Mouse (Mus musculus): ENCODE measurements around the gene Desi2. TPM values are rescaled to one million over a fixed set of nuclear protein-coding genes. Genes with fewer than 3 reads are reported as not detected.
A peak's percentile ranks its signal among the peaks of the same experiment; 100 is the strongest.
"Not testable (repeated sequence)": the region's sequence is repeated elsewhere in the genome, so short reads cannot be mapped to it uniquely, and the experiment has no call there.

The Desi2 gene
- total RNA-seq, 4 experiments from 2014 or later: 33.8 to 42.0 (median 34.6) TPM

DNA sequence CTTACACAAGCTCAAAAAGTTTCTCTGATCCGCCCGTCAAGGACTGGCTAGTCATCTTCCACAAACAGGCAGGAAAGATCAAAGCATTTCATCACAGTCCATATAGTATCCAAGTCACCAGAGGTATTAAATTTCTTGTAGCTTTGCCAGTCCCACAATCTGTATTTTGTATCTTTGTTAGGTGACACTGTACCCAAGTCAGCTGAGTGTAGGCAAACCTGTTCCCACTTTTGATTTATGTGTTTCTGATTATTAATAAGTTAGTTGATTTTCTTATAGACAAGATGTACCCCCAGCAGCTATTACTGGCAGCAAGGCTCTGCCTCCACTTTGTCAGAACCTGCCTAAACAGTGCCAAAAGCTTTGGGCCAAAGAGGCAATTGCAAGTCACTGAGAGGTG, 71.6 kb downstream of the Desi2 start:
- no peak for DNase-seq (ENCODE audit: low spot score in 2 of 2)

DNA sequence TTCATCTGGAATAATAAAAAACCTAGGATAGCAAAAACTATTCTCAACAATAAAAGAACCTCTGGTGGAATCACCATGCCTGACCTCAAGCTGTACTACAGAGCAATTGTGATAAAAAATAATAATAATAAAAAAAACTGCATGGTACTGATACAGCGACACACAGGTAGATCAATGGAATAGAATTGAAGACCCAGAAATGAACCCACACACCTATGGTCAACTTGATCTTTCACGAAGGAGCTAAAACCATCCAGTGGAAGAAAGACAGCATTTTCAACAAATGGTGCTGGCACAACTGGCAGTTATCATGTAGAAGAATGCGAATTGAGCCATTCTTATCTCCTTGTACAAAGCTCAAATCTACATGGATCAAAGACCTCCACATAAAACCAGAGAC, 78.2 kb downstream of the Desi2 start:
- not testable (repeated sequence) for DNase-seq (ENCODE audit: low spot score in 2 of 2)

DNA sequence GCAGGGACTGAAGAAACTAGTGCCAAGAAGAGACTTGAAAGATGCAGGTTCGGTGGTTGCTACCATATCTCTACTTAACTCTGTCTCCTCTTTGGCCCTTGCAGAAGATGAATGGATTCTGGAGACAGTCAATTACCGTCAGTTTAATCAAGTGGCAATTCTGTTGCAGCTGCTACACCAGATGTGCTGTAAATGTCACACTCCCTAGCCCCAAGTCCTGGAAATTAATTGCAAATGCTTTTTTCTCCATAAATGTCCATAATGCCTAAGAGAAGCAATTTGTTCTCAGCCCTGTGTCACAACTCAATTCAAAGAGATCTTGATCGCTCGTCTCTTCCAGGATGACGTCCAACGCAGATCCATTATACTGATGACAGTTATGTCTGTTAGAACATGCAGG, 83.4 kb downstream of the Desi2 start:
- no peak for DNase-seq (ENCODE audit: low spot score in 2 of 2)

DNA sequence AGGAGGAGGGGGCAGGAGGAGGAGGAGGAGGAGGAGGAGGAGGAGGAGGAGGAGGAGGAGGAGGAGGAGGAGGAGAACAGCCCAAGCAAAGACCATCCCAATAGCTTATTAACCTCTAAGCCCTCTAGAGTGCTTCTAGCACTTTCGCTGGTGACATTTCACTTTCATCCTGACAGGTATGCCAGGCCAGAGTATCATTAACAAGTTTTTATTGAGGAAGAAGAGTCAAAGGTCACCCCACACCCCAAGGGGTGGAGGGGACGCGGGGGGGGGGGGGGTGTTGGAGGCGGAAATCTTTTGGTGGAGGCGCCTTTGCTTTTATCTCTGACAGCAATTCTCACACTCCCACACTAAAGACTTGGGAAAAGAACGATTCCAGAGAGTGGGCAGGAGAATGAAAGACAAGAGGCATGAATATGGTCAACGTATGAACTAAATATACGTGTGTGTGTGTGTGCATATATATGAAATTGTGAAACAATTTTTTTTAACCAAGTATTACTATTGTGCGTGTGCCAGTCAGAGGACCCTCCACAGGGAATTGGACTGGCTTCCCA, 88.0 kb downstream of the Desi2 start:
- DNase-seq (ENCODE audit: low spot score in 2 of 2): no peak

DNA sequence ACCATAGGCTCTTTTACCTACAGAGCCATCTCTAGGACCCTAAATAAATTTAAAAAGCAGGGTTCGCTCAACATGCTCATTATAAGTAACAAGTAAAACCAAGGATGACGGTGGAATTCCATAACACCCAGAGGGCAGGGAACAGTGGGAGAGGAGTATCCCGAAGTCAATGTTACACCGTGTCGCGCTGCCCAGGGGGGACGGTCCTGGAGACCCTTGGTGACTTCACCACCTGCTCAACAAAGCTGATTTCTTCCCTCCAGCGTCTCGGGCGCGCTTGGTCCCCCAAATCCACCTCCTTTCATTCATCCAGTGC, 88.5 kb downstream of the Desi2 start:
- DNase-seq (ENCODE audit: low spot score in 2 of 2): no peak

DNA sequence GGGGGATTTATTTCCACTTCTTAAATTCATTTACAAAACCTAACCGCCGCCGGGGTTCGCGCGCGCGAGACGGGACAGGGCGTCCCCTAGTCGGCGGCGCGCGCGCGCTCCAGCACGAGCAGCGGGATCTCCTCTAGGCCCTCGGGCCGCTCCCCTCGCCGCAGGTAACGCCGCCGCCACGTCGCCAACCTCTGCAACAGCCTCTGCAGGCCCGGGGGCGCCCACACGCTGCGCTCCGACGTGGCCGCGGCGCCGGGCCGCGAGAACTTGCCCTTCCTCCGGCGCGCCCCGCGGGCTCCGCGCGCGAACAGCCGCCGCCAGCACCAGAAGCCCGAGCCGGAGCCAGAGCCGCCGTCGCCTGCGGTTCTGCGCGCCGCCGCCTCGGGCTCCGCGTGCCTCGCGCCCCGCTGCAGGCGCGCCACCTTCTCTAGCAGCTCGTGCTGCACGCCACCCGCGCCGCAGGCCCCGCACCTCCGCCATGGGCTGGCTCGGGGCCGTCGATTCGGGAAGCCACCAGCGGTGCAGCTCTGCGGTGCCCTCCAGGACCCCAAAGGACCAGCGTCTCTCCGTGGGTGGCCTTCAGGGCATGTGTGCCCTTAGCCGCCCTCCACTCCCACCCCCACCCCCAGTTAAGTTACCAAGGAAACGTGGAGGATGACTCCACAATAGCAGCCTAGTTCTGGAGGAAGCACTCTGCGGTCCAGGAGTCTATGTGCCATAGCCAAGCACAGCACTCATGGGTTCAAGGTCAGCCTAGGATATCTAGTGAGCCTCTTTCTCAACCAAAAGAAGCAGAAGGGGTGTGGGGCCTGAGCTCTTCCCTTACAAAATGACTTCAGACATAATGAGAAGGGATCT, 89.1 kb downstream of the Desi2 start:
- DNase-seq (ENCODE audit: low spot score in 2 of 2): peak in 1 of 2 experiments; percentile 8

DNA sequence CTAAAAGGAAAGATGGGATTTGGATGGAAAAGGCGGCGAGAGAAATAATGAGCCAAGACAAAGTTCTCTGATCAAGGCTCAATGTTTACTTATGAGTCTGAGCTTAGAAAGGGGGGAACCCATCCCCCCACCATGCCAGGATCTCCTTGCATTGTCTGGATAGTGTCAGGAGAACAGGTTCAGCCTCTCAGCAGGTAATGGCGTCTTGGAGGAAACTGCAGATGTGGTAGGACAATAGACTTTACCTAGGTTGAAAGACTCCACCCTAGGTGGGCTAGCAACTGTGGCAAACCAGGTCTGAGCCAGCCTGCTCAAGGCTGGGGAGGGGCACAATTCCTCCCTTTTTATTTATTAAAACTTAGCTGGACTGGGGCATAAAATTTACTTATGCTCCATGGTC, 96.1 kb downstream of the Desi2 start:
- DNase-seq (ENCODE audit: low spot score in 2 of 2): not testable (repeated sequence)

DNA sequence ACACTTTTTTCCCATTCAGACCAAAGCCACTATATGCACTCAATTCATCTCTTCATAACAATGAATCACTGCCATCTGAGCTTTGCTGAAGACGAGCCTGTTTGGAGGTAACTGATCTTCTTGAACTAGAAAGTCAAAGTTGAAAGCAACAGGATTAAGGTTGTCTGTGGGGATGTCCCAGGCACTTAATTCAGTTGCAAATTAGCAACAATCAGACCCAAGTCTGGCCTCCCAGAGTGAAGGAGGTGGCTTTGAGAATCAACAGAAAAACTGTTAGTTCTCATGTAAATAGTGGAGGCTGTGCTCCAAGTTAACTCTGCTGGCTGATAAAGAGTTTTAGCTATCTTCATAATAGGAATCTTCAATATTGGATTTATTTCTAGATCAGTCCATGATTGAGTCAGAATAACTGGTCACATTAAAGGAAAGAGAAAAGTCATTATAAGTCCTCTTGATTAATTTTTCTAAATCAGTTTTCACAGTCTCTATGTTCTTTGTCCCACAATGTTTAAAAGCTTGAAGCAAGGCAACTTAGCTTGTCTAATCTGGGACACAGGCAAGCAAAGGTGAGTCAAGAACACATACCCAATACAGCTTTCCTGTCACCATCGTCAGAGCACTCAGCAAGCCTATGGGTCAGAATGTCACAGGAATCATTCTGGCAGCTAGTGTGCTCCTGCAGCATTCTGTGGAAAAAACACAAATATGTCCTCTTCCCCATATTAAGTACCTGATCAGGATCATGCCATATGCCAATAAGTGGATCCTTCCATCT, 96.9 kb downstream of the Desi2 start:
- no peak for DNase-seq (ENCODE audit: low spot score in 2 of 2)

DNA sequence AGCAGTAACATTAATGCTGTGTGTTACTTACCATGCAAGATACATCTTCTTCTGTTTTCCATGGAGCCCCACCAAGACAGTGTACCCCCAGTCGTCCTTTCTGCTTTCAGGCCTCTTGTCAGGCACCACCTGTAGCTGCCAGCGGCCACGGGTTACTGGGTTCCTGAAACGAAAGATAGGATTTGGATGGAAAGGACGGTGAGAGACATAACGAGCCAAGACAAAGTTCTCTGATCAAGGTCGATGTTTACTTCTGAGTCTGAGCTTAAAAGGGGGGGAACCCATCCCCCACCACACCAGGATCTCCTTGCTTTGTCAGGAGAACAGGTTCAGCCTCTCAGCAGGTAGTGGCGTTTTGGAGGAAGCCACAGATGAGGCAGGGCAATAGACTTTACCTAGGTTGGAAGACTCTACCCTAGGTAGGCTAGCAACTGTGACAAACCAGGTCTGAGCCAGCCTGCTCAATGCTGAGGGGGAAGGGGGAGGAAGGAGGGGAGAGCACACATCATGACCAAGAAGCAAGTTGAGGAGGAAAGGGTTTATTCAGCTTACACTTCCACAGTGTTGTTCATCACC, 100.5 kb downstream of the Desi2 start:
- no peak for DNase-seq (ENCODE audit: low spot score in 2 of 2)

DNA sequence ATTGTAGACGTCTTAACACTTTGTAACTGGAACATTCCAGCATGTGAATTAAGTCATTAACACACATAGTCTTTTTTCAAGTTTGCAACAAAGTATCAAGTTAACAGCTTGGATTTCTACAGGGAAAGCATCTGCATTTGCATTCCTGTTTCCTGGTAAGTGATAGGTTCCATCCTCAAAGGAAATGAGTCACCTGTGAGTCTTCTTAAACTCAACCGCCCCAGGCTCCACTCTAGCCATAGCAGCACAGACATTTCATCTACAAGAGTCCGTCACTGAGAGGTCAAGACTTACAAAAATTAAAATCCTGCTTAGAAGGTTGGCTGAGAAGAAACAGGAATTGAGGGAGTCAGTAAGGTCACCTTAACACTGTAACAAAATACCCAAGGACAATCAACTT, 104.5 kb downstream of the Desi2 start:
- DNase-seq (ENCODE audit: low spot score in 2 of 2): no peak

DNA sequence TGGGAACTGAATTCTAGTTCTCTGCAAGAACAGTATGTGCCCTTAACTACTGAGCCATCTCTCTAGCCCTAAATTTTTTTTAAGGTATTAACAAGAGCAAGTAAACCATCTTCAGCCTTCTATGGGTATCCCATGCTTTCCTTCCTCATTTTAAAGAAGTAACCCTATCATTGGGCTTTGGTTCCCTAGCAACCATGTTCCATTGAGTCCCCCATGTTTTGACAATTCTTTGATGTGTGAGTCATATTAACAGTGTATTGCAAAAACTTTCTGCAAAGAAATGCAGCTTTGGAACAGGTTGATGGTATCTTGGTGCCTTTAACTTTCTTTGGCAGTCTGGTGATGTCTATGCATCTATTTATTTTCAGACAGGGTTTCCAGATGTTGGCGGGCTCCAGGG, 106.8 kb downstream of the Desi2 start:
- DNase-seq (ENCODE audit: low spot score in 2 of 2): no peak

DNA sequence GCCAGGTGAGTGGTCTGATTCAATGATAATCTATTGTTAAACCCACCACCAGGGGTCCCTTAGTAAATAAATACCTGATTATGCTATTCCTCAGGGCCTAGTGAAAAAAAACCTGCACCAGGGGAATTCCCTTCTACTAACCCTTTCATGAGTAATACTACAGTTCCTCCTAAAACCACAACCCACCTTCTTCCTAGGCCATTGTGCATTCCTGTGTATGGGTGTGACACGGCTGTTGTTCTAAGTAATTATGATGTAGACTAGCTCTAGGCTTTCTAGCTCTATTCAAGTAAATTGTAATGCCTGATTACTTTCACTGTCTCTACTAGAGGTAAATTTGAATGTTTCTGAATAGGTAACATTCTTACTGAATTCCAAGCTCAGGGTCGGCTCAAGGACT, 114.0 kb downstream of the Desi2 start:
- not testable (repeated sequence) for DNase-seq (ENCODE audit: low spot score in 2 of 2)

DNA sequence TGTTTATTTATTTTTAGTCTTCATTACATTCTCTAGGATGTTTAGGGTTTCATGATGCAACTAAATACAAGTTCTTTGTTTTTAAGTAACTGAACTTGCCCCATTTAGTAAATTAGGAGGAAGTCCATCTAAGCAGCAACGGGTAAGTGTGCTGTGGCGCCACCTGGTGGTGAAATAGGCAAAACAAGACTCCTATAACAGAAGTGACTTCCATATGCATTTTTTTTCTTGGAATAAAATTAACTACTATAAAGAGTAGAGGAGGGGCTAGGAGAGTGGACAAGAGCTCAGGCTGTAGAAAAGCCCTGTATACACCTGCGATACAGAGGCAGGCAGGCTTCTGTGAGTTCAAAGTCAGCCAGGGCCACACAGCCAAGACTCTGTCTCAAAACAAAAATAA, 116.2 kb downstream of the Desi2 start:
- peak; percentile 61 to 65 for DNase-seq (ENCODE audit: low spot score in 2 of 2)

Other genes starting within 250 kb of the Desi2 start
- gene Catspere2, start 204.0 kb upstream of the Desi2 start, total RNA-seq (2022): under 1 TPM in 3 of 4 experiments, not detected in 1; 0.07 to 0.36 (median 0.29) TPM
- gene Cox20, start 131.7 kb downstream of the Desi2 start, total RNA-seq (2022): 10 to 100 TPM; 27.9 to 42.9 (median 37.3) TPM
- gene Hnrnpu, start 150.4 kb downstream of the Desi2 start, total RNA-seq (2022): 100 to 1,000 TPM in 3 of 4 experiments, 10 to 100 TPM in 1; 92.2 to 133 (median 119) TPM
- 10 to 100 TPM in 3 of 4 experiments, 1 to 10 TPM in 1; 9.7 to 15.5 (median 13.1) TPM for gene Efcab2, start 218.7 kb downstream of the Desi2 start, total RNA-seq (2022)

Data from gastrocnemius, adult 8-10 months (tissue).